Mouse (Mus musculus): Measurements from ENCODE around the gene Nrsn2. TPM values are rescaled to one million over a fixed set of nuclear protein-coding genes. Genes with fewer than 3 reads are reported as not detected.

Nrsn2 gene
- 0.07 and 0.08 TPM in 2 replicates for polyA plus RNA-seq (2012; rRNA removed)

- DNase-seq (ENCODE audit: low read depth) = no peak
These were observed at the start of gene Nrsn2 for GRCm38 (mm10) chr2:152376345-152376741. Gene Nrsn2 (minus strand): TSS chr2:152376638.

- no peak for DNase-seq (ENCODE audit: low read depth)
These were observed 39.3 kb upstream of the Nrsn2 start for GRCm38 (mm10) chr2:152415786-152416185.

DNA sequence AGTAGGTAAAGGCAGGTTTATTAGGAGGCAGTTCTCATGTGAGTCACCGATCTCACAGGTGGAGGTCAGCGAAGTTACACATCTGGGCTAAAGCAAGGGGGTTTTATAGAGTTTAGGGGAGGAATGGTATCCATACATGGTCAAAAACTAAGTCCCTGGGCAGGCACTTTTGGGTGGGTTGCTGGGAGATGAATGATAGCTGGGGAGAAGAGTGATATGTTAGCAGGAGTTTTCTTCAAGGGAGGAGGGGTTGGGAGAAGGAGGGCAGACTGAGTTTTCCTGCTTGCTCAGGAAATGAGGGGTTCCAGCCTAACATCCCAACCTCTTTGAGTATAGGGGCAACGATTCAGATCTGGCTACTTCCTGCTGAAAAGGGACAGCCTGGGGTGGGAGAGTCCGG is 38.8 kb upstream of the Nrsn2 start, which contains the start of gene 6820408C15Rik:
TSS of gene 6820408C15Rik (plus strand) at position 301 of the 400 bp plus-strand sequence.
- DNase-seq (ENCODE audit: low read depth) = no peak

DNA sequence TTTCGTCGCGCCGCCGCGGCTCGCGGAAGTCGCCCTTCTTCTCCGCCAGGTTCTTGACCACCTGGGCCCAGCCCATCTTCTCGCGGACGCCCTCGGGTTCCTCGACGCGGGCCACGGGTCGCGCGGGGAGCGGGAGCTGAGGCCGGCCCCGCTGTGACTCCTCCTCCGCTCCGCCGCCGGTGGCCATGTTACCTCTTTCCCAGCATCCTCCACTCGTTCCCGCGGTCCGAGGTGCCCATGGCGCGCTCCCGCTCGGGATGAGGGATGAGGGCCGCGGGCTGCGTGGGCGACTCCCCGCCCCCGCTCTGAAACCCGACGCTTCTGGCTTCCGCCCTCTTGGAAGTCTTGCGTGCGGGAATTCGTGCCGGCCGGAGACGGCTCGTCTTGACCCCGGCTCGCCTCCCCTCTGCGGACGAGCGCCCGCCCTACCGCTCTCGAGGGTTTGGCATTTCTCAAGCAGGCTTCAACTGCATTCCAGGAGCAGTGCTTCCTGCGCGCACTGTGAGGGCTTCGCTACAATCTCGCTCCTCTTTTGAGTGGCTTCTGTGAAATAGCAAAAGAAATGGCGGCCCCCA is 38.2 kb upstream of the Nrsn2 start, which contains the start of gene Zcchc3:
TSS of gene Zcchc3 (minus strand) at position 437 of the 575 bp plus-strand sequence.
- no peak for DNase-seq (ENCODE audit: low read depth)

- DNase-seq (ENCODE audit: low read depth) = no peak
These were observed 37.5 kb upstream of the Nrsn2 start for GRCm38 (mm10) chr2:152413765-152414584.

GRCm38 (mm10) chr2:152413158-152413764 is 36.8 kb upstream of the Nrsn2 start:
- no peak for DNase-seq (ENCODE audit: low read depth)

GRCm38 (mm10) chr2:152412526-152413157 is 36.2 kb upstream of the Nrsn2 start:
- no peak for DNase-seq (ENCODE audit: low read depth)

DNA sequence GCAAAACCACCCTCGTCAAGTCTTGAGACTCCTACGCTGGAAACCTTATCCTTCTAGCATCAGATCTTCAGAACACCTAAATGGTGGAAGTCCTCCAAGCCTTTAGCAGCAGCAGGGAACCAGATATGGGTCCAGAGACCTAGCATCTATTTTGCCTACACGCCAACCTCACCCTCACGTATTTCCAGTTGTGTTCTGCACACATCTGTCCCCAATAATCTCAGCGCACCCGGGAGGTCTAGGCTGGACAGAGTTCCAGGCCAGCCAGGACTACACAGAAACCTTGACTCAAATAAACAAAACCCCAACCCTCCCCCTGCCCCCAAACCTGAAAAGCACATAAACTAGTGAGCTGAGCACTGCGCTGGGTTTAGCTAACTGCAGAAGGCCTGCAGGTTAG is 35.0 kb upstream of the Nrsn2 start:
- no peak for DNase-seq (ENCODE audit: low read depth)

DNA sequence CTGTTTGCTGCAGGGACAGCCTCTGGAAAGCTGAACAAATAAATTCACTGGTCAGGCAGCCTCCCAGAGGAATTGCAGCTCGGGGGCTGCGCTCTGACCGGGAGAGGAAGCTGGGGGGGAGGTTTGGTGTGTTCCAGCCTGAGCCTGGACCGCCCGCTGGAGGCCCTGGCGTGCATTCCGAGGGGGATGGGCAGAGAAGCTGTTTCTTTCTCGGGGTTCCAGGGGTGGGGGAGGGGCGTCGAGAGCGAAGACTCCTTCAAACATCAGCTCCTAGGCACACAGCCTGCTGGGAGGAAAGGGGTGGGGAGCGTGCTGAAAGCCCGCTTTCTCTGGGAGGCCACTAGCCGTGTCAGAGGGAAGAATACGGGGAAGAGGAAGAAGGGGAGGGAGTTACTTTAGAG is 34.5 kb upstream of the Nrsn2 start:
- DNase-seq (ENCODE audit: low read depth) = no peak

DNA sequence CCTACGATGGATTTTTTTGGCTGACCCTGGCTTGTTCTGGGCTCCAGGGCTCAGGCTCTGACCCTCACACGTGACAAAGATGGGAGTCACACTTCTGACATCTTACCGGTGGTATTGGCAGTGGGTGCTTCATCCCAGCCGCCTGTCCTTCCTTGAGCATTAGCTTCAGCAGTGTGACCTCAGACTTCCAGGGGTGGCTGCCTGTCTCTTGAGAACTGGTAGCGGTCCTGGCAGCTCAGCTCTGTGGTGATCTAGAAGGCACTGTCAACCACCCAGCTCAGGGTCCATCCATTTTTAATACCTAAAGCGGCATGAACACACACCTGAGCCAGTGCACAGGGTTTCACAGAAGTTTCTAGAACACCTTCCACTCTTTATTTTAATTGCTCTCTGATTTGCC is 33.3 kb upstream of the Nrsn2 start:
- no peak for DNase-seq (ENCODE audit: low read depth)

DNA sequence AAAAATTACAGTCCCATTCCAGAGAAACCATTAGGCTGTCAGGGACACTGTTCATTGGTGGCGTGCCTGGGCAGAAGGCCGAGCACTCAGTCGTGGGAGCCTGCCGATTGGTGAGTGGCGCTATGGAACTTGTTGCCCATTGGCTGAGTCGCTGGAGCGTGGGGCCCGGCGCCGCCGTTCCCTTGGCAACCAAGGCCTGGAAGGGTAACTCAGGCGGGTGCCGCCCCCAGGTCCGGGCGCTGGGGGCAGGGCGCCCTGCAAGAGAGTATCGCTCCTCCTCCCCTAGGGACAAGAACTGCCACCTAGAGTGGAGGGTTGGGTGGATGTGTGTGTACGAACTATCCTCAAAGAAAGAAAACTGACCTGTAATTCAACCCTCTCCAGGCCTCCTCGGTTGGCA is 29.7 kb upstream of the Nrsn2 start:
- no peak for DNase-seq (ENCODE audit: low read depth)

GRCm38 (mm10) chr2:152399122-152399542 is 22.7 kb upstream of the Nrsn2 start:
- no peak for DNase-seq (ENCODE audit: low read depth)

- DNase-seq (ENCODE audit: low read depth) = no peak
These were observed 22.3 kb upstream of the Nrsn2 start for GRCm38 (mm10) chr2:152398691-152399090.

DNA sequence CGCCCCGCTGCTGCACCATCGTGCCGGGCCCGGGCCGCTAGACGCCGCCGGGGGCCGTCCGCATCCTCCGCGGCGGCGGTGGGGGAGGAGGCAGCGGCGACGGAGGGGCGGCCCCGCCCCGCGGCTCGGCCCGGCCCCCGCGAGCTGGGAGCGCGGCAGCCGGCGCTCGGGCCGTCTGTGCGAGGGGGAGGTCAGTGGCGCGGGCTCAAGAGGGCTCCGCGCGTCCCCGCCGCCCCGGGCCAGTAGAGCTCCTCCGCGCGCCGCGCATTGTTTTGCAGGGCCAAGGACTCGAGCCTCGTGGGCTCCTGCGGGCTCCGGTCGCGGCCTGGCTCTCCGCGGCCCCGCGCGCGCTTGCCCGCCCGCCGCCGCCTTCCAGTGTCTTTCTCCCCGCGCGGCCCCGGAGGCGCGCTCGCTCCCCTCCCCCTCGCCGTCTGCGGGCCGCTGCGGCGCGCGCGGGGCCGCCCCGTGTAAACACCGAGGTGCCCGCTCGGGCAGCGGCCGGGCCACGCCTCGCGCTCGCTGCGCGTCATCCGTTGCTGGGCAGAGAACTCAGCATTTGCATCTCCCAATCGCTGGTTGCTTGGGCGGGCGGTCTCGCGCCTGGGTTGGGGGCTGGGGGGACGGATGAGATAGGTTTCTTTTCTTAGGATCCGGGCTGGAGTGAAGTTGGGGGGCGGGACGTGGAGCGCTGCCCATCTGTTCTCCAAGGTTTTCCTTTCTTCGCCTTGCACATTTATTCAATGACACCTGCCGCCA is 21.4 kb upstream of the Nrsn2 start, which contains the start of gene Sox12:
TSS of gene Sox12 (minus strand) at position 384 of the 756 bp plus-strand sequence.
- no peak for DNase-seq (ENCODE audit: low read depth)

DNA sequence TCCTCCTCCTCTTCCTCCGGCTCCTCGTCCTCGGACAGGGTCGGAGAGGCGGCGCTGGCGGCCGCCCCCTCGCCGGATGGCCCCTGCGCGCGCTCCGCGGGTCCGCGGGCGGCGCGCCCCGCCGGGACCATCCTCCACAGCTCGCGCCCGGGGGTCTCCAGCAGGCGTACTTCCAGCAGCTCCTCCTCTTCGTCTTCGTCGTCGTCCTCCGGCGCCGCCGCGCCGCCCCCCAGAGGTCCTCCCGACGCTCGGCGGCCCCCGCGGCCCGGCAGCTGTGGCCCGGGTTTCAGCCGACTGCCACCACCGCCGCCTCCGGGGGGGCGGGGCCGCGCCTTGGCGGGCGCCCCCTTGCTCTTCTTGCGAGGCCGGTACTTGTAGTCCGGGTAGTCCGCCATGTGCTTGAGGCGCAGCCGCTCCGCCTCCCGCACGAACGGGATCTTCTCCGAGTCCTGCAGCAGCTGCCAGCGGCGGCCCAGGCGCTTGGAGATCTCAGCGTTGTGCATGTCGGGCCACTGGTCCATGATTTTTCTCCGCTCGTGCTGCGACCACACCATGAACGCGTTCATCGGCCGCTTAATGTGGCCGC is 20.7 kb upstream of the Nrsn2 start:
- DNase-seq (ENCODE audit: low read depth) = no peak

DNA sequence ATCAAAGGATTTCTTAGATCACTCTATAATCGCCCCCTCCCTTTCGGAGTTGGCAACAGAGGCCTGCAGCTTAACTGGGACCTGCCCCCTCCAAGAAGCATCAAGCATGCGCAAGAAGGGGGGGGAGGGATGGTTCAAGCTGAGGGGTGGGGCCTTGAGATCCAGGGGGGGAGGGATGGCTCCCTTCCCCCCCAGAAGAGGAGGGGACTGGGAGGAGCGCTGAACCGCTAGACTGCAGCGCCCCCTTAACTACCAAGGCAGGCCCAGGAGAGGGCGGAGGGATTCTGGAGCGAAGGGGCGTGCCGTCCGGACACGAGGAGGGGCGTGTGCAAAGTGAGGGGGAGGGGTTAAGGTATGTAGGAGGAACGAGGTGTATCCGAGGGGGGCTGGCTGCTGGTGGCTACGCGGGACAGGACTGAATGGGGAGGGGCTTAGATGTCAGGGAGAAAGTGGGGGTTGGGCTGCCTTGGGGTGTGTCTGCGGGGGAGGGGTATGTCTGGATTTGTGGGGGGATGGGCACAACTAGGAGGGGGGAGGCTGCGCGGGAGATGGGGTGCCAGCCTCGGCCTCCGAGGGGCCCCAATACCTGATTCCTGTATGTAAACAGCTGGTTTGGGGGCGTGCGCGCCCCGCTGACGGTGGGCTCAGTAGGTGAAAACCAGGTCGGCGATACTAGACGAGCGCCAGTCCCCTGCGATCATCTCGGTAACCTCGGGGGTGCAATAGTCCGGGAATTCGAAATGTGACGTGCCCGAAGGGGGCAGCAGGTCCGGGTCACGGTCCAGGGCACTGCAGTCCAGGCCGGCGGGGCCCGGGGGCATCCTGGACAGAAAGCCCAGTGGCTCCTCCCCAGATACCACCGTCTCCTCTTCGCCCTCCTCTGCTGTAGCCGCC is 19.9 kb upstream of the Nrsn2 start:
- no peak for DNase-seq (ENCODE audit: low read depth)

GRCm38 (mm10) chr2:152395271-152395920 is 19.0 kb upstream of the Nrsn2 start:
- no peak for DNase-seq (ENCODE audit: low read depth)

- no peak for DNase-seq (ENCODE audit: low read depth)
These were observed 17.0 kb upstream of the Nrsn2 start for GRCm38 (mm10) chr2:152393225-152394017.

DNA sequence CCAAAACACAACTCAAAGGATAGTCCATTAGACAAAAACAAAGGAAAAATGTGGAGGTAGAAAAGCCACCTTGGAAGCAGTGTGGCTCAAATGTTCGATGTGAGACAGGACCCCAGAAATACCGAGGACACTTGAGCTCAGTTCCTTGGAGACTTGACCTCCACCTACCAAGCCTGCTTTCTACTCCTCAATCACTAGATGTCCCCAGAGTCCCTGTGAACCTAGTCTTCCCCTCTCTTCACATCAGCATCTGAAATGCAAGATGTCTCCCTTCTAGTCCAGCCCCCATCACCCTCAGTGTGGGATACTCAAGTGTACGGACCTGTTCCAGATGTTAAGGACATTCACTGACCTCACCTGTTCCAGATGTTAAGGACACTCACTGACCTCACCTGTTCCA is 16.3 kb upstream of the Nrsn2 start:
- DNase-seq (ENCODE audit: low read depth) = no peak

Data from gonadal fat pad, adult 2 months (tissue).